Mouse (Mus musculus) left cerebral cortex, postnatal 4 days (tissue): ENCODE data around the gene Gm11937. TPM values are rescaled to one million over a fixed set of nuclear protein-coding genes. Genes with fewer than 3 reads are reported as not detected.
"Not testable (repeated sequence)": the region's sequence is repeated elsewhere in the genome, so short reads cannot be mapped to it uniquely, and the experiment has no call there.

Experiments used
- DNase-seq: peaks from one replicate; pipeline ENCODE4 v3.0.0-alpha.2; 2022
- intact Hi-C: fragments of 180-260 bp; cut with DNase I; formaldehyde crosslinking; loops from one replicate; pipeline ENCODE4 v1.15.1; 2025
- total RNA-seq, 2 experiments: library from RNA; stranded (reverse); gene quantifications; 2 replicates each; pipeline ENCODE4 v1.2.3; 2021

Gene Gm11937
- total RNA-seq: not detected

DNA sequence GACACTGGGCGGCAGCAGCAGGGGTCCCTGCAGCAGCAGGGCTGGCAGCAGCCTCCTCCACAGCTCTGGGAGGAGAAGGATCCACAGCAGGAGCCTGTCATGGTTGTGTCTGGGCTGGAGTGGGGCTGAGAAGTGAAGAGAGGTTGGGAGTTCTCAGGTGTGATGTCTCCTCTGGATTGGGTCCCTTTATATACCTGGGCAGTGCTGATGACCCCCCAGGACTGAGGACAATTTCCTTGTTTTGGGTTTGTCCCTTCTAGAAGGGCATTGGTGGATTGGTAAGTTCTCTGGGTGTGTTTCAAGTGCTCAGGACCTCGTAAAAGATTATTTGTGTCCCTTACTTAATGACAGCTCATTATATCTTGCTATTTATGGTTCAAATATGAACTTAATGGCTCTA is at the start of gene Gm11937:
Gene Gm11937, minus strand, starts transcription at position 101 of the 400 bp plus-strand sequence.
- DNase-seq, intact Hi-C loops: not testable (repeated sequence)

DNA sequence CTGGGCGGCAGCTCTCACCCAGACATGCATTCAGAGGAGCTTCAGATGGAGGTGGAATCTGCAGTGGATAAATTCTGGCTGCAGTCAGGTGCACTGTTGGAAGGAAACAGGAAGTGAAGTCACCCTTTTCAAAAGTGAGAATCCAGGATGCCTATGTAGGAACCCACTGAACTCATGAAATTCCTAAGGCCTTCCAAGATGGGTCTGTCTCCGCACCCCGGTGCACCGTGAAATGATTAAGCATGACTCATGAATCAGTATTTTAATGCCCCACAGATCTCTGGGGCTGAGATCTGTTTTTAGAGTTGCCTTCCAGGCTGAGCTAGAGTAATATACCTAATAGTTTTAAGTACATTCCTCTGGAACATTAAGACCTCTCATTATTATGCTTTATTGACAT is 49.3 kb upstream of the Gm11937 start:
- no peak for DNase-seq
- intact Hi-C loops: no loop called here

DNA sequence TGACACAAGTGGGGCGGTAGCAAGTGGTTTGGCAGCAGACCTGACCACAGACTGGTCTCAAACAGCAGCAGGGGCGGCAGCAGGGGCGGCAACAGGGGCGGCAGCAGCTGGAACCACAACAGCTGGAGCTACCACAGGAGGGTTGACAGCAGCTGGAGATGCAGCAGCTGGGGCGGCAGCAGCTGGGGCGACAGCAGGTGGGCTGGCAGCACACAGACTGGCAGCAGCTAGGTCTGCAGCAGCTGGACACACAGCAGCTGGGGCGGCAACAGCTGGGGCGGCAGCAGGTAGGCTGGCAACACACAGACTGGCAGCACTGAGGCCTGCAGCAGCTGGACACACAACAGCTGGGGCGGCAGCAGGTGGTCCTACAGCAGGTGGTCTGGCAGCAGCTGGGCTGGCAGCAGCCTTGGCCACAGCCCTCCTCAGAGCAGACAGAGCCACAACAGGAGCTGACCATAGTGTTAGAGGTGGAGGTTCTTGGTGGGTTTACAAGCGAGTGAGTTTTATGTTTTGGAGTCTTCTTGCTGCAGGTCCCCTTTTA is 48.5 kb upstream of the Gm11937 start, which contains the start of gene Gm11563:
Gene Gm11563, minus strand, starts transcription at position 494 of the 544 bp plus-strand sequence.
- DNase-seq, intact Hi-C loops: not testable (repeated sequence)

DNA sequence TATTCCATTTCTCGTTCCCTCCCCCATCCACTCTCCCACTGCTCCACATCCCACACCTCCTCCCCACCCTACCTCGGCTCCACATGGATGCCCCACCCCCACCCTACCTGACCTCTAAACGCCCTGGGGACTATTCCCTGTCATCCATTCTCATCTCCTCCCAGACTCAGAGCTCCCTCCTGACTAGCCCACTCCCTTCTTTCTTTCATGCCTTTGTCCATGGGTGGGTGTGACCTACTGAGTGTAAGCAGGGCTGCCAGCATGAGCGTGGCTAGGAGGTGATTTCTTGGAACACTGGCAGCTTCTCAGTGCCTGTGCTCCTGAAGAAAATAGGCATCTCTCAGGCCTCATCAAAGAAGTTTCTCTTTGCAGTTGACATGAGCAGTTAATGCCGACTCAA is 47.1 kb upstream of the Gm11937 start:
- intact Hi-C loops: no loop called here
- DNase-seq: no peak

DNA sequence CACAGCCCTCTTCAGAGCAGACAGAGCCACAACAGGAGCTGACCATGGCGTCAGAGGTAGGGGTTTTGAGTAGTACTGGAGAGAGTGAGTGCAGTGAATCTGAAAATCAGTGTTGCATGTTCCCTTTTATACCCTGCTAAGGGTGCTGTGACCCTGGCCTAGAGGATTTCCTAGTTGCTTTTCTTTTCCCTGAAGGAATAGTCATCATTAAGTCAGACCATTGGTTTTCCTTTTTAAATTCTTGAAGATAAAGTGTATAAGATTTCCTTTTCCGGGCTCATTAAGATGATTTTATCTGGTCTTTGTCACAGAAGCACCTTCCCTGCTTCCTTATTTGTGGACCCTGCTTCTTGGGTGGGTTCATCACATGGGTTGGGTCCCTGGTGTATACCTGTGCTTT is 40.1 kb upstream of the Gm11937 start, which contains the start of gene Gm11555:
Gene Gm11555, minus strand, starts transcription at position 101 of the 400 bp plus-strand sequence.
- DNase-seq: no peak

DNA sequence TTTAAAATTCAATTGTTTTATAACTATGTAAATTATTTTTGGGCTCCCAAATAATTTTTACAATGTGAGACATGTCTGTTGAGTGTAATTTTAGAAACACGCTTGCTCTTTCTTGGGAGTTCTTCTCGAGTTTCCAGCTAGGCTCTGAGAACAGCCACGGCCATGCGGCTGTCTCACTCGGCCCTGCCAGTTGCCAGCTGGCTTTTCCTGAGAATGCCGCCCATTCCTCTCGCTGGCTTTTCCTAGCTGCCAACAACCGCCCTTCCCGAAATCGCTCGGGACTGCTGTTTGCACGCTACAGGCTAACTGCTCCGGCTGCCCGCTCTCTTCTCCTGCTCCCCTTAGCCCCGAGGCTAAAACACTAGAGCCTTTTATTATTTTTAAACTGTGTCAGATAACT is 36.5 kb upstream of the Gm11937 start:
- intact Hi-C loops: no loop called here
- no peak for DNase-seq

More for the DNA sequence above, 40.1 kb upstream of the Gm11937 start, which contains the start of gene Gm11555:
- intact Hi-C loops: no loop called here

DNA sequence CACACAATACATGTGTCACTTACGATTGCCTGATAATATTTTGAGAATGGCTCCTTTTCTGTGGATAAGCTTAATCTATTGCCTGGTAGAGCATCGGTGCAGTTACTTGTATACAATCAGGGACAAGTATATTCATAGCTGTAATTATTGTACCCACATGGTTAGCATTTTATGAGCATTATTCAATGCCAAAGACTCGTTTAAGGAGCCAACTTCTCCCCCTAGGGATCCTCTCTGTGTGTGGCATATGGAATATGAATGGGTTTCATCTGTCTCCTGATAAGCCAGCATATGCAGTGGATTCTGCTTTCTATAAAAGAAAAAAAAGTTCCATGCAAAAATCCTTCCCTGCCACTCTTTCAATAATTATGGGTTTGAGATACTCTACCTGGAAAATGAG is 34.4 kb upstream of the Gm11937 start:
- intact Hi-C loops: no loop called here
- no peak for DNase-seq

DNA sequence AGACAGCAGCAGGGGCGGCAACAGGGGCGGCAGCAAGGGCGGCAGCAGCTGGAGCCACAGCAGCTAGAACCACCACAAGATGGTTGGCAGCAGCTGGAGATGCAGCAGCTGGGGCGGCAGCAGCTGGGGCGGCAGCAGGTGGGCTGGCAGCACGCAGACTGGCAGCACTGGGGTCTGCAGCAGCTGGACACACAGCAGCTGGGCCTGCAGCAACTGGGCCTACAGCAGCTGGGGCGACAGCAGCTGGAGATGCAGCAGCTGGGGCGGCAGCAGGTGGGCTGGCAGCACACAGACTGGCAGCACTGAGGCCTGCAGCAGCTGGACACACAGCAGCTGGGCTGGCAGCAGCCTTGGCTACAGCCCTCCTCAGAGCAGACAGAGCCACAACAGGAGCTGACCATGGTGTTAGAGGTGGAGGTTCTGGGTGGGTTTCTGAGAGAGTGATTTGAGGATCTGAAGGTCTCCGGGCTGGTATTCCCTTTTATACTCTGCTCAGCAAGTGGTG is 33.7 kb upstream of the Gm11937 start, which contains the start of gene Krtap4-7:
Gene Krtap4-7, minus strand, starts transcription at position 455 of the 505 bp plus-strand sequence.
- DNase-seq, intact Hi-C loops: not testable (repeated sequence)

DNA sequence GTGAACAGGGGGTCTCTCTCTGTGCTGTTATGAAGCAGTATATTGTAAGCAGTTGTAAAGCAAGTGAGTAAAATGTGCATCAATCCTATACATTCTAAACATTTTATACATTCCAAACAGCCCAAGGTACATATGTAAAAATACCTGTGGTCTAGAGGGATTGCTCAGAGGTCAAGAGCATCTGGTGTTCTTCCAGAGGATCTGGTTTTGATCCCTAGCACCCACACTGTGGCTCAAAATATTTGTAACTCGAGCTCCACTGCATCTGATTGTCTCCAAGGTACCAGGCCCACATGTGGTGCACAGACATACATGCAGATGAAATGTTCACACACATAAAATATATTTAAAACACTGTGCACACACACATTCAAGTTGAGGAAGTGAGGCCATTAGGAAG is 30.9 kb upstream of the Gm11937 start:
- intact Hi-C loops: no loop called here
- DNase-seq: no peak

DNA sequence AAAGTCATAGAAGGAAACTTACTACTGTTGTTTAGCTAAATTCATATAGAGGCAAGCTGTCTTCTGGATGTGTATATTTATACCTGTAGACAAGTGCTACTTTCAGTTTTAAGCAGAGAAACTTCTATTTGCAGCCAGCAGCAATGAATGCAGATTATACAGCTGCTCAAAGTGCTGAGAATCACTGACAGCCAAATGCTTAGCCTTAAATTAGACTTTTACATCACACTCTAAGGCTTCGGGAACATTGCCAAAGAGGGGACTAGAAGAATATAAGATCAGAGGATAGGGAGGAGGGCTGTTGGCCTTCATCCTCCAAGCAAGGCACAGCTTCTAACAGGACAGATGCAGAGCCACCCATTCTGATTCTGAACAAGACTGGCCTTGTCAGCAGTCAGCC is 27.1 kb upstream of the Gm11937 start:
- no peak for DNase-seq
- intact Hi-C loops: no loop called here

DNA sequence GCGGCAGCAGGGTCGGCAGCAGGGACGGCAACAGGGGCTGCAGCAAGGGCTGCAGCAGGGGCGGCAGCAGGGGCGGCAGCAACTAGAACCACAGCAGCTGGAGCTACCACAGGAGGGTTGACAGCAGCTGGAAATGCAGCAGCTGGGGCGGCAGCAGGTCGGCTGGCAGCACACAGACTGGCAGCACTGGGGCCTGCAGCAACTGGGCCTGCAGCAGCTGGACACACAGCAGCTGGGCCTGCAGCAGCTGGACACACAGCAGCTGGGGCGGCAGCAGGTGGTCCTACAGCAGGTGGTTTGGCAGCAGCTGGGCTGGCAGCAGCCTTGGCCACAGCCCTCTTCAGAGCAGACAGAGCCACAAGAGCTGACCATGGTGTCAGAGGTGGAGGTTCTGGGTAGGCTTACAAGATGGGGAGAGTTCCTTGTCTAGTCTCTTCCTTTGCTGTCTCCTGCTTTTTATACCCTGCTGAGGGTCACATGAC is 24.7 kb upstream of the Gm11937 start, which contains the start of gene Krtap4-2:
Gene Krtap4-2, minus strand, starts transcription at position 432 of the 482 bp plus-strand sequence.
- intact Hi-C loops: no loop called here
- no peak for DNase-seq

DNA sequence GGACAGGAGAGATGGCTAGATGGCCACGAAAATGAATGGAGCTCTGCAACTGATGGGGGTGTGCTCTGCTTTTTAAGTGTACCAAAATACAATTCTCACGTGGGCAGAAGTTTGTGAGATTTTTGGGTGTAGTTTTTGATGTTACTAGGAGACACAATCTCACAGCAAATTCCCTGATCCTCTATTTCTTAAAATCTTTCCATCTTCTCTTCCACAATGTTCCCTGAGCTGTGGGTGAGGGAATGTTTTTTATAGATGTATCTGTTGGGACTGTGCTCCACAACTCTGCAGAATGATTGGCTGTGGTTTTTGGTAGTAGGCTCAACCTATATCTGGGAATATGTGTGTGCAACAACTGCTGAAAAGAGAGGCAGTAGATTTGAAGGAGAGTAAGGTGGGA is 23.3 kb upstream of the Gm11937 start:
- intact Hi-C loops: no loop called here
- no peak for DNase-seq

DNA sequence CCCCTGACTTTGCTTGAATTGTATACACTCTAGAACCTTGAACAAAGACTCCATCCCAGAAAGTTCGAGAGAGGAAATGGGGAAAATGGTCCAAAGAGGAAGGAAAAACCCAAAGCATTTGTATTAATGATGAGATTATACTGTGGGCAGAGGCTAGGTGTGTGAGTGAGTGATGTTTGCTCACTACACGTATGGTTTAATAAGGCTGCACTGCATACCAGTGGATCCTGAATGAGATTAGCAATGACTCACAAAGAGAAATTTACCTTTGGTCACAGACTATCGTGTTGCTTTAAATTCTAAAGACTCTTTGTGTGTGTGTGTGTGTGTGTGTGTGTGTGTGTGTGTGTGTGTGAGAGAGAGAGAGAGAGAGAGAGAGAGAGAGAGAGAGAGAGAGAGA is 20.9 kb upstream of the Gm11937 start:
- DNase-seq: no peak
- intact Hi-C loops: no loop called here

DNA sequence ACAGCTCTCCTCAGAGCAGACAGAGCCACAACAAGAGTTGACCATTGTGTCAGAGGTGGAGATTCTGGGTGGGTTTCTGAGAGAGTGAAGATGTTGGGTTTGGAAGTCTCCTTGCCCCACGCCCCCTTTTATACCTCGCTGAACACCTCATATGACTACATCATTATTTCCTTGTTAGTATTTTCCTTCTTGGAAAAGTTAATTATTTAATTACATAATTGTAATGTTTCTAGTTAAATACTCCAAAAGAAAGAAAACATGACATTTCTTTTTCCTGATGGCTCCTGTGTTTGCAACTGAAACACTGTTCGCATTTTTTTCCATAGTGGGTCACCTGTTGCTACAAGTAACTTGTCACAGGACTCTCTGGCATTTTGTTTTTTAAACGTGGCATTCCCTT is 18.1 kb upstream of the Gm11937 start, which contains the start of gene Krtap4-1:
Gene Krtap4-1, minus strand, starts transcription at position 101 of the 400 bp plus-strand sequence.
- intact Hi-C loops: no loop called here
- no peak for DNase-seq

DNA sequence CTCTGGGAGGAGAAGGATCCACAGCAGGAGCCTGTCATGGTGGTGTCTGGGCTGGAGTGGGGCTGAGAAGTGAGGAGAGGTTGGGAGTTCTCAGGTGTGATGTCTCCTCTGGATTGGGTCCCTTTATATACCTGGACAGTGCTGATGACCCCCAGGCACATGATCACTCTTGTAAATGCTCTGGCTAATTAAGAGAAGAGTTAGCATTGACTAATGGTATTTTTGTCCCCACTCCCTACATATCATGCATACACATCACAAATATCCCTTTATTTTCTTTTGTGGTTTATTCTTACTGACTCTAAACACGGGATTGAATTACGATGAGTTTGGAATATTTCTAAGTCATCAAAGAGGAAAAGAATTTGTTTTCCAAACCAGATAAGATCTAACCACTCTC is 10.3 kb upstream of the Gm11937 start, which contains the start of gene Gm11562:
Gene Gm11562, minus strand, starts transcription at position 101 of the 400 bp plus-strand sequence.
- no peak for DNase-seq
- intact Hi-C loops: no loop called here

DNA sequence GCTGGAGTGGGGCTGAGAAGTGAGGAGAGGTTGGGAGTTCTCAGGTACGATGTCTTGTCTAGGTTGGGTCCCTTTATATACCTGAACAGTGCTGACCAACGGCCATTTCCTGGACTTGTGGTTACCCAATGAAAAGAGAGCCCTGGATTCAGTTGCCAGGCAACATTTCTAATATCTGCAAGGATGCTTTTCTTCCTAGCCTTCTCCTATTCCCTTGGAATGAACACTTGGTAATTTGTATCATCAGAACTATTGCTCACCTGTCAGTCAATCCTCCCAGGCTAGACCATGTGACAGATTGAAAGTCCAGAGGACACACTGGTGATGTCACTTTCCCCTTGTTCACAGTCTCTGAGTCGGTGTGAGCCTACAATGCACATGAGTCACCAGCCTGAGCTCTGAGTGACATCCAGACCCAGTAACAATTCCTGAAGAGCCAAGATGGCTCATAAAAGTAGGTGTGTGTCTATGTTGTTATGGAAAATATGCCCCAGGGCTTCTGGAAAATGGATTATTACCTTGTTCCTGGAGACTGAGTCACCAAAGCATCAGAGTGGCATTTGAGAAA is 4.9 kb upstream of the Gm11937 start, which contains the start of gene Krtap2-4:
Gene Krtap2-4, minus strand, starts transcription at position 51 of the 568 bp plus-strand sequence.
- intact Hi-C loops: no loop called here
- DNase-seq: no peak

DNA sequence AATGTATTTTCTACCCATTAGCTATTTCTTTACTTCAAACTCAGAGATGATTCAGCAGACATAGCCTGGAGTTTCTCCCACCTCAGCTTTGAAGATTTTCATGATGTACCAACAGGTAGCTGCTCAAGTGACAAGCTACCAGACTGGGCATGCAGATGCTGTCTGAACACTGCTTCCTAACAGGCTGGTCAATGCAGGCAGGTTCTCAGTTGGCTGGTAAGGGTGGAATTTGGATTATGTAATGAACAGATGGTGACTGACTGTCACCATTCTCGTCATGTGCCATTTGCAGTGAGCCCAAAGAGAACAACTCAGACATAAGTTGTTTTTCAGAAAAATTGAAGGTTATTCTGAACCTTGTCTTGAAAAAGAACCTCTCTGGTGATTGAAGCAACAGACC is 863 bp downstream of the Gm11937 start:
- intact Hi-C loops: no loop called here
- no peak for DNase-seq

DNA sequence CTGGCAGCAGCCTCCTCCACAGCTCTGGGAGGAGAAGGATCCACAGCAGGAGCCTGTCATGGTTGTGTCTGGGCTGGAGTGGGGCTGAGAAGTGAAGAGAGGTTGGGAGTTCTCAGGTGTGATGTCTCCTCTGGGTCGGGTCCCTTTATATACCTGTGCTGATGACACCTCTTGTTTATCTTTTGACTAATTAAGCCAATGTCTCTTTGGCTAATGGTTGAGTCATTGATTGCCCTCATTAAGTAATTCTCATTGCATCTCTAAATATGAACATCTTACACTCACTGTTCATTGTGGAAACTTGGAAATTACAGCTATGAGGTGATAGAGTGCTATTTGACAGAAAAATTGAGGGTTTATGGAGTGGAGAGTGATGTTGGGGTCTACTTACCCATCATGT is 6.8 kb downstream of the Gm11937 start, which contains the start of gene Gm11938:
Gene Gm11938, minus strand, starts transcription at position 101 of the 400 bp plus-strand sequence.
- DNase-seq, intact Hi-C loops: not testable (repeated sequence)

DNA sequence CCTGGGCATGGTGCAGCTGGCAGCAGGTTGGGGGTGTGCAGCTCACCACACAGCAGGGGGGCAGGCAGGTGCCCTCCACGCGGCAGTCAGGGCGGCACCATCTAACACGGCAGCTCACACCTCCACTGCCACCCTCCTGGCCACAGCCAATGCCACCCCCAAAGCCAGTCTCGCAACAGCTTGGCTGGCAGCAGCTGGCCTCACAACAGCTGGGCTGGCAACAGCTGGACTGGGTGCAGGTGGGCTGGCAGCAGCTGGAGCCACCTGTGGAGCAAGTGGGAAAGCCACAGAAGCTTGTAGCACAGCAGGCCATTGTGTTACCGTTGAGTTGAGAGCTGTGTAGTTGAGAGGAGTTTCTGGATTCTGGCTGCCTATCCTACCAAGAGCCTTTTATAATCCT is 12.2 kb downstream of the Gm11937 start, which contains the start of gene Krtap9-3:
Gene Krtap9-3, minus strand, starts transcription at position 364 of the 400 bp plus-strand sequence.
- intact Hi-C loops, DNase-seq: not testable (repeated sequence)

DNA sequence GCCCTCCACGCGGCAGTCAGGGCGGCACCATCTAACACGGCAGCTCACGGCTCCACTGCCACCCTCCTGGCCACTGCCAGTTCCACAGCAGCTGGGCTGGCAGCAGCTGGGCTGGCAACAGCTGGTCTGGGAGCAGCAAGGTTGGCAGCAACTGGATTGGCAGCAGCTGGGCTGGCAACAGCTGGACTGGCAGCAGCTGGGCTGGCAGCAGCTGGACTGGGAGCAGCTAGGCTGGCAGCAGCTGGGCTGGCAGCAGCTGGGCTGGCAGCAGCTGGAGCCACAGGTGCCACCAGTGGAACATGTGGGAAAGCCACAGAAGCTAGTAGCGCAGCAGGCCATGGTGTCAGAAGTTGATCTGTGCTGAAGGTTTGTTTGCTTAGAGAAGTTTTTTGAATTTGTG is 19.0 kb downstream of the Gm11937 start, which contains the start of gene Krtap1-3:
Gene Krtap1-3, minus strand, starts transcription at position 359 of the 400 bp plus-strand sequence.
- intact Hi-C loops: no loop called here
- DNase-seq: no peak

DNA sequence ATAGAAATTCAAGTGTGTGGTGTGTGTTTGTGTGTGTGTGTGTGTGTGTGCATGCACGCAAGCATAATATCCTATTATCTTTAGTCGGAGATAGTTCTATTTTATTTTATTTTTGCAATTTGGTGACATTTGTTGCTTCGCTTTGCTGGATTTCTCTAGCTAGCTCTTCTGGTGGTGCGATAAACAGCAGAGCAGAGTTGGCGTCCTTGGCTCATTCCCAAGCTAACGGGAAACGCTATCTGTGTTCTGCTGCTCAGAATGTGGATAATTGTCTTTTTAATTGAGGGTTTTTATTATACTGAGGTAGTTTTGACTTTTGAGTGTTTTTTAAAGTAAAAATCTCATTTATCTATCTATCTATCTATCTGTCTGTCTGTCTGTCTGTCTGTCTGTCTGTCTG is 24.9 kb downstream of the Gm11937 start:
- intact Hi-C loops: no loop called here
- DNase-seq: no peak
